Comparison of ENCODE assay signal across 14 mouse cellular contexts in the genomic region with DNA sequence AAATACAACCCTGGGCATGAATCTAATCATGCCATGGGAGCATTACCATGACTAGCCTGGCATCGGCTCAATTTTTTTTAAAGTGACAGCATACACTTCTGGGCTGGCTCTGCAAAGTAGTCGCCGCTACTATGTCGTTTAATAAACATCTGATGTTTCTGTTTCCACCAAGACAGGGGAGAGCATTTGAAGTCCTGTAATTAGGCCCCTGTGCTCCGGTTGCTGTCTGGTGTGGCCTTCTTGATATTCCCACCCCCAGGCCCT.
DNase-seq lines count a peak whose midpoint lies in the region; ATAC-seq and TF ChIP-seq lines count a peak whose summit lies in the region.
"Had no signal": no experiment of that assay in that cellular context is flagged by ENCODE, and none has a peak within 500 bp of the region (broad histone marks: within the 10 kb centered on the region; RNA-seq: fewer than 3 reads in every experiment).

No protein-coding gene starts in this region.

- no peak overlapping the region for H3K9ac ChIP-seq in neural tube, embryonic 11.5 days (ENCODE audit: low read length)
- no peak overlapping the region for H3K9ac ChIP-seq in hindbrain, postnatal 0 days (replicated peaks; ENCODE audit: low read length)
- H3K9ac ChIP-seq: lung, embryonic 15.5 days had no signal

- ATAC-seq in neural tube, embryonic 11.5 days (ENCODE audit: insufficient read depth, low FRiP score, low TSS enrichment), result no peak; the same call in 1 of the 2 replicates
- peak; percentile 63 for ATAC-seq in hindbrain, postnatal 0 days
- ATAC-seq in megakaryocyte-erythroid progenitor cell, adult 5-6 weeks (replicated peaks; ENCODE audit: low FRiP score, low TSS enrichment, poor library complexity, severe bottlenecking), result no peak

- H3K36me3 ChIP-seq in neural tube, embryonic 11.5 days (ENCODE audit: control insufficient read depth, insufficient read depth, low read length), result no peaks in the 10 kb centered on the region
- H3K36me3 ChIP-seq in hindbrain, postnatal 0 days (ENCODE audit: insufficient read depth, low read length), result no peaks in the 10 kb centered on the region
- H3K36me3 ChIP-seq: G1E; lung, embryonic 15.5 days had no signal

- H3K9me3 ChIP-seq in neural tube, embryonic 11.5 days (ENCODE audit: control insufficient read depth, low read length), result no peaks in the 10 kb centered on the region
- H3K9me3 ChIP-seq in hindbrain, postnatal 0 days (ENCODE audit: low read length), result no peaks in the 10 kb centered on the region
- H3K9me3 ChIP-seq: G1E; lung, embryonic 15.5 days had no signal

- no peak for TF ChIP-seq CTCF in hindbrain, postnatal 0 days (IDR thresholded peaks at IDR 0.05; ENCODE audit: low read depth)

- H3K27ac ChIP-seq in neural tube, embryonic 11.5 days (ENCODE audit: low read depth, low read length), result no peak overlapping the region
- no peak overlapping the region for H3K27ac ChIP-seq in hindbrain, postnatal 0 days
- H3K27ac ChIP-seq: lung, embryonic 15.5 days had no signal

- peak; percentile 14 to 22 for DNase-seq in cerebellum, postnatal 14 days
- DNase-seq in cerebellum, adult 18-20 months, result no peak
- peak; percentile 16 for DNase-seq in neural tube, embryonic 11.5 days (ENCODE audit: low spot score)
- DNase-seq in neural tube, embryonic 10.5 days (ENCODE audit: extremely low spot score, low spot score), result no peak
- DNase-seq in hindbrain, postnatal 0 days (ENCODE audit: low spot score), result peak; percentile 81
- no peak for DNase-seq in layer of hippocampus, postnatal 10 days (ENCODE audit: low spot score in 2 of 2)
- no peak for DNase-seq in cerebellum, postnatal 25 days
- DNase-seq: cerebellum, adult 11 months; gastrocnemius, postnatal 36 days; spleen, adult 18-20 months; thymus, adult 2 months had no signal

- H3K4me2 ChIP-seq in neural tube, embryonic 11.5 days (ENCODE audit: low read depth), result no peak overlapping the region
- no peak overlapping the region for H3K4me2 ChIP-seq in hindbrain, postnatal 0 days (ENCODE audit: low read depth, low read length)
- H3K4me2 ChIP-seq: lung, embryonic 15.5 days had no signal

- no peaks in the 10 kb centered on the region for H3K27me3 ChIP-seq in neural tube, embryonic 11.5 days (ENCODE audit: control insufficient read depth, insufficient read depth, low read length)
- no peaks in the 10 kb centered on the region for H3K27me3 ChIP-seq in hindbrain, postnatal 0 days (ENCODE audit: insufficient read depth, low read length)
- H3K27me3 ChIP-seq: lung, embryonic 15.5 days had no signal

- no peak overlapping the region for H3K4me3 ChIP-seq in neural tube, embryonic 11.5 days (ENCODE audit: low read depth, low read length)
- H3K4me3 ChIP-seq in hindbrain, postnatal 0 days (ENCODE audit: low read length), result no peak overlapping the region
- H3K4me3 ChIP-seq: lung, embryonic 15.5 days had no signal

- H3K4me1 ChIP-seq in neural tube, embryonic 11.5 days (ENCODE audit: control insufficient read depth, insufficient read depth, low read length), result peaks cover 7% of the 10 kb centered on the region
- no peaks in the 10 kb centered on the region; the same call in 1 of the 2 replicates for H3K4me1 ChIP-seq in hindbrain, postnatal 0 days (ENCODE audit: insufficient read depth, low read length)

- 69% methylated on average over 5 of the region's 5 CpGs for WGBS in neural tube, embryonic 11.5 days
- WGBS in hindbrain, postnatal 0 days, result 31% methylated on average over 5 of the region's 5 CpGs

Comparison
In these comparisons a context has a peak if more than half of its experiments do, and no peak if none do; other contexts are left out.
1. DNase-seq: peak in cerebellum, postnatal 14 days (2 of 2), neural tube, embryonic 11.5 days (single experiment) and hindbrain, postnatal 0 days (single experiment); none in cerebellum, adult 18-20 months (0 of 2), neural tube, embryonic 10.5 days (single experiment), layer of hippocampus, postnatal 10 days (0 of 2) and cerebellum, postnatal 25 days (0 of 2).